Mouse (Mus musculus): Measurements from ENCODE around the gene Tspan10. TPM values are rescaled to one million over a fixed set of nuclear protein-coding genes. Genes with fewer than 3 reads are reported as not detected.
A peak's percentile ranks its signal among the peaks of the same experiment; 100 is the strongest.

Gene Tspan10
- polyA plus RNA-seq, 1 experiment from 2014 or later: not detected

- WGBS: 98% methylated on average over 2 of the region's 2 CpGs
- Histone ChIP-seq H3K9ac (ENCODE audit: low read depth, low read length) (no peak overlapping the region), H3K4me3 (ENCODE audit: low read depth, low read length) (no peak overlapping the region), H3K4me1 (ENCODE audit: control insufficient read depth, insufficient read depth, low read length) (peaks cover 27% of the 10 kb centered on the region), H3K27ac (ENCODE audit: low read length) (no peak overlapping the region), H3K27me3 (ENCODE audit: control insufficient read depth, insufficient read depth, low read depth, low read length) (no peaks in the 10 kb centered on the region), H3K36me3 (ENCODE audit: control insufficient read depth, insufficient read depth, low read length) (peaks cover 14% of the 10 kb centered on the region), H3K9me3 (replicated peaks; ENCODE audit: control insufficient read depth, low read length, poor library complexity, severe bottlenecking) (no peaks in the 10 kb centered on the region), H3K4me2 (ENCODE audit: low read length) (no peak overlapping the region)
- ATAC-seq: no peak
Observed at GRCm38 (mm10) chr11:120463536-120463935, 21.1 kb downstream of the Tspan10 start.

GRCm38 (mm10) chr11:120464365-120464764 is 21.9 kb downstream of the Tspan10 start:
- WGBS: 89% methylated on average over 5 of the region's 5 CpGs
- no peaks in the 10 kb centered on the region for H3K27me3 ChIP-seq (ENCODE audit: control insufficient read depth, insufficient read depth, low read depth, low read length)
- no peak for ATAC-seq
- H3K27ac ChIP-seq (ENCODE audit: low read length): no peak overlapping the region
- no peaks in the 10 kb centered on the region for H3K9me3 ChIP-seq (replicated peaks; ENCODE audit: control insufficient read depth, low read length, poor library complexity, severe bottlenecking)
- peaks cover 14% of the 10 kb centered on the region for H3K36me3 ChIP-seq (ENCODE audit: control insufficient read depth, insufficient read depth, low read length)
- H3K4me3 ChIP-seq (ENCODE audit: low read depth, low read length): no peak overlapping the region
- H3K9ac ChIP-seq (ENCODE audit: low read depth, low read length): no peak overlapping the region
- peaks cover 22% of the 10 kb centered on the region for H3K4me1 ChIP-seq (ENCODE audit: control insufficient read depth, insufficient read depth, low read length)
- H3K4me2 ChIP-seq (ENCODE audit: low read length): no peak overlapping the region

- H3K4me1 ChIP-seq (ENCODE audit: control insufficient read depth, insufficient read depth, low read length): peaks cover 20% of the 10 kb centered on the region
- H3K27me3 ChIP-seq (ENCODE audit: control insufficient read depth, insufficient read depth, low read depth, low read length): no peaks in the 10 kb centered on the region
- no peak overlapping the region for H3K27ac ChIP-seq (ENCODE audit: low read length)
- no peak for ATAC-seq
- WGBS: 96% methylated on average over 4 of the region's 4 CpGs
- no peaks in the 10 kb centered on the region for H3K9me3 ChIP-seq (replicated peaks; ENCODE audit: control insufficient read depth, low read length, poor library complexity, severe bottlenecking)
- no peak overlapping the region for H3K4me3 ChIP-seq (ENCODE audit: low read depth, low read length)
- H3K36me3 ChIP-seq (ENCODE audit: control insufficient read depth, insufficient read depth, low read length): peaks cover 23% of the 10 kb centered on the region
- no peak overlapping the region for H3K9ac ChIP-seq (ENCODE audit: low read depth, low read length)
- no peak overlapping the region for H3K4me2 ChIP-seq (ENCODE audit: low read length)
Observed at GRCm38 (mm10) chr11:120465521-120465920, 23.1 kb downstream of the Tspan10 start.

GRCm38 (mm10) chr11:120467051-120467735 is 24.7 kb downstream of the Tspan10 start, which contains the start of gene Arl16:
Gene Arl16, minus strand, starts transcription at chr11:120467607.
- H3K27ac ChIP-seq (ENCODE audit: low read length): peak within 1 kb of the TSS; percentile 88
- peaks cover 26% of the 10 kb centered on the region for H3K36me3 ChIP-seq (ENCODE audit: control insufficient read depth, insufficient read depth, low read length)
- peak within 1 kb of the TSS; percentile 95 for H3K9ac ChIP-seq (ENCODE audit: low read depth, low read length)
- H3K4me1 ChIP-seq (ENCODE audit: control insufficient read depth, insufficient read depth, low read length): peaks cover 20% of the 10 kb centered on the region
- under 1% methylated on average over 52 of the region's 54 CpGs for WGBS
- H3K27me3 ChIP-seq (ENCODE audit: control insufficient read depth, insufficient read depth, low read depth, low read length): no peaks in the 10 kb centered on the region
- H3K9me3 ChIP-seq (replicated peaks; ENCODE audit: control insufficient read depth, low read length, poor library complexity, severe bottlenecking): no peaks in the 10 kb centered on the region
- ATAC-seq: peak; percentile 100
- peak within 1 kb of the TSS; percentile 95 for H3K4me2 ChIP-seq (ENCODE audit: low read length)
- peak within 1 kb of the TSS; percentile 94 for H3K4me3 ChIP-seq (ENCODE audit: low read depth, low read length)

GRCm38 (mm10) chr11:120467736-120468092 is 25.3 kb downstream of the Tspan10 start:
- peak overlapping the region; percentile 95 for H3K4me2 ChIP-seq (ENCODE audit: low read length)
- H3K4me3 ChIP-seq (ENCODE audit: low read depth, low read length): peak overlapping the region; percentile 94
- 1% methylated on average over 33 of the region's 33 CpGs for WGBS
- peak; percentile 62 for ATAC-seq
- H3K36me3 ChIP-seq (ENCODE audit: control insufficient read depth, insufficient read depth, low read length): peaks cover 29% of the 10 kb centered on the region
- peaks cover 20% of the 10 kb centered on the region for H3K4me1 ChIP-seq (ENCODE audit: control insufficient read depth, insufficient read depth, low read length)
- H3K27me3 ChIP-seq (ENCODE audit: control insufficient read depth, insufficient read depth, low read depth, low read length): no peaks in the 10 kb centered on the region
- peak overlapping the region; percentile 95 for H3K9ac ChIP-seq (ENCODE audit: low read depth, low read length)
- H3K9me3 ChIP-seq (replicated peaks; ENCODE audit: control insufficient read depth, low read length, poor library complexity, severe bottlenecking): no peaks in the 10 kb centered on the region
- H3K27ac ChIP-seq (ENCODE audit: low read length): peak overlapping the region; percentile 69

- Histone ChIP-seq H3K27me3 (ENCODE audit: control insufficient read depth, insufficient read depth, low read depth, low read length) (no peaks in the 10 kb centered on the region), H3K36me3 (ENCODE audit: control insufficient read depth, insufficient read depth, low read length) (peaks cover 46% of the 10 kb centered on the region), H3K27ac (ENCODE audit: low read length) (no peak overlapping the region), H3K4me3 (ENCODE audit: low read depth, low read length) (no peak overlapping the region), H3K4me2 (ENCODE audit: low read length) (no peak overlapping the region), H3K9ac (ENCODE audit: low read depth, low read length) (no peak overlapping the region), H3K4me1 (ENCODE audit: control insufficient read depth, insufficient read depth, low read length) (peaks cover 9% of the 10 kb centered on the region), H3K9me3 (replicated peaks; ENCODE audit: control insufficient read depth, low read length, poor library complexity, severe bottlenecking) (no peaks in the 10 kb centered on the region)
- 98% methylated on average over 6 of the region's 6 CpGs for WGBS
- no peak for ATAC-seq
Observed at GRCm38 (mm10) chr11:120472052-120472451, 29.6 kb downstream of the Tspan10 start.

GRCm38 (mm10) chr11:120483448-120483934 is 41.0 kb downstream of the Tspan10 start:
- Histone ChIP-seq H3K4me2 (ENCODE audit: low read length) (no peak overlapping the region), H3K36me3 (ENCODE audit: control insufficient read depth, insufficient read depth, low read length) (peaks cover 34% of the 10 kb centered on the region), H3K9ac (ENCODE audit: low read depth, low read length) (peak overlapping the region; percentile 81), H3K9me3 (replicated peaks; ENCODE audit: control insufficient read depth, low read length, poor library complexity, severe bottlenecking) (no peaks in the 10 kb centered on the region), H3K27me3 (ENCODE audit: control insufficient read depth, insufficient read depth, low read depth, low read length) (no peaks in the 10 kb centered on the region), H3K27ac (ENCODE audit: low read length) (no peak overlapping the region; the same call in 1 of the 2 replicates), H3K4me1 (ENCODE audit: control insufficient read depth, insufficient read depth, low read length) (peaks cover 13% of the 10 kb centered on the region), H3K4me3 (ENCODE audit: low read depth, low read length) (no peak overlapping the region)
- no peak for ATAC-seq
- WGBS: 89% methylated on average over 7 of the region's 7 CpGs

- peak; percentile 97 for ATAC-seq
- H3K9me3 ChIP-seq (replicated peaks; ENCODE audit: control insufficient read depth, low read length, poor library complexity, severe bottlenecking): no peaks in the 10 kb centered on the region
- H3K36me3 ChIP-seq (ENCODE audit: control insufficient read depth, insufficient read depth, low read length): peaks cover 29% of the 10 kb centered on the region
- H3K27ac ChIP-seq (ENCODE audit: low read length): peak within 1 kb of the TSS; percentile 92
- H3K4me1 ChIP-seq (ENCODE audit: control insufficient read depth, insufficient read depth, low read length): peaks cover 13% of the 10 kb centered on the region
- peak within 1 kb of the TSS; percentile 81 for H3K9ac ChIP-seq (ENCODE audit: low read depth, low read length)
- H3K4me2 ChIP-seq (ENCODE audit: low read length): peak within 1 kb of the TSS; percentile 67
- H3K4me3 ChIP-seq (ENCODE audit: low read depth, low read length): peak within 1 kb of the TSS; percentile 79
- H3K27me3 ChIP-seq (ENCODE audit: control insufficient read depth, insufficient read depth, low read depth, low read length): no peaks in the 10 kb centered on the region
- WGBS: under 1% methylated on average over 56 of the region's 60 CpGs
Observed at GRCm38 (mm10) chr11:120484265-120484981, 42.0 kb downstream of the Tspan10 start, which contains the start of gene Mrpl12. Gene Mrpl12, plus strand, starts transcription at chr11:120484613.

GRCm38 (mm10) chr11:120485251-120485650 is 42.8 kb downstream of the Tspan10 start:
- H3K4me1 ChIP-seq (ENCODE audit: control insufficient read depth, insufficient read depth, low read length): peaks cover 13% of the 10 kb centered on the region
- no peak overlapping the region for H3K27ac ChIP-seq (ENCODE audit: low read length)
- 9% methylated on average over 10 of the region's 10 CpGs for WGBS
- H3K9ac ChIP-seq (ENCODE audit: low read depth, low read length): peak overlapping the region; percentile 81
- no peaks in the 10 kb centered on the region for H3K27me3 ChIP-seq (ENCODE audit: control insufficient read depth, insufficient read depth, low read depth, low read length)
- ATAC-seq: no peak
- H3K36me3 ChIP-seq (ENCODE audit: control insufficient read depth, insufficient read depth, low read length): peaks cover 22% of the 10 kb centered on the region
- no peaks in the 10 kb centered on the region for H3K9me3 ChIP-seq (replicated peaks; ENCODE audit: control insufficient read depth, low read length, poor library complexity, severe bottlenecking)
- peak overlapping the region; percentile 79 for H3K4me3 ChIP-seq (ENCODE audit: low read depth, low read length)
- H3K4me2 ChIP-seq (ENCODE audit: low read length): peak overlapping the region; percentile 67

All from midbrain, embryonic 16.5 days (tissue).